Mouse (Mus musculus): ENCODE data around the gene Slc30a10.

Slc30a10 gene

DNA sequence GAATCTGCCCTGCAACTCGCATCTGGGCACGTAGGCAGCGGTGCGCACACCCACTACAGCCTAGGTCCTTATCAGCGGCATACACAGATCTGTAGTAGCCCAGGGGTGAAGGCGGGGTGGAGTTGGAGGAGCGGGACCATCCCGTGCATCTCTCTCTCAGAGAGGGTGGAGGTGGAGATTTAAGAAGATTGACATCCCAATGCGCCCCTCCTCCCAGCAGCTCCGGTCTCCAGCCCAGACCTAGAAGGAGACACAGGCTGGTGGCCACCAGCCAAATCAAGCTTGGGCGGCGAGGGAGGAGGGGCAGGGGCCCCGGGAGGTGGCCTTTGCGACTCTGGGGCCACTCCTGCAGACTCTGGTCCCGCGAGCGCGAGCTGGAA is at the start of gene Slc30a10:
Gene Slc30a10 (plus strand): TSS at position 274 of the 380 bp plus-strand sequence.
- DNase-seq (ENCODE audit: low read depth, low spot score) = peak; percentile 87

DNA sequence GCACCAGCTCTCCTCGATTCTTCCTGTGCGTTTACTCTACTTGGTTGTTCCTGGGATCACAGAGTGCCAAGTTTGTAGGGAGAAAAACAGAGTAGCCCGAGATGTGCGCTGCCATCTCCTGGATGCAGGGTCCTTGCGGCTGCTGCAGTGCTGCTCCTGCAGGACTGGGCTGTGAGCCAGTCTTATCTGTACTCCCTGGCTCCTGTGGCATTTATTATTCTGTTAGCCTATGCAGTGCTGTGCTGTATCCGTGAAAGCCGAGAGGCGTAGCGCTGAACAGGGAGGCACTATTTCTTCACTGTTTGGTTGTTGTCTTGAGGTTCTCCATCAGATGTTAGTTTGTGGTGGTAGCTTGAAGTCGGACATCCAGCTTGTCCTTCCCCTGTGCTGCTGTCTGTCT is 48.7 kb upstream of the Slc30a10 start:
- no peak for DNase-seq (ENCODE audit: low read depth, low spot score)

GRCm38 (mm10) chr1:185409831-185410230 is 44.8 kb upstream of the Slc30a10 start:
- DNase-seq (ENCODE audit: low read depth, low spot score) = peak; percentile 44

DNA sequence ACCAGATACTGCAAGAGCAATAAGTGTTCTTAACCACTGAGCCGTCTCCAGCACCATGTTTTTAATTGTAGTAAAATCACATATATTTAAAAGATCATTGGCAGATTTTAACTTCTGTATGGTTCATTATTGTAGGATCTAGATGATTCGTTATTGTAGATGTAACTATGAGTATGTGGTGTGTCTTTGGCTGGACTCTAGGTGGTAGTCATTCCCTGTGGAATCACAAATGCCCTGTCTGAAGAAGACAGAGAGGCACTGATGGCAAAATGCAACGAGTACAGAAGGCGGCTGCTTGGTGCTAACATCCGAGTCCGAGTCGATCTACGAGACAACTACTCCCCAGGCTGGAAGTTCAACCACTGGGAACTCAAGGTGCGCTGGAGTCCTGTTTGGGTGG is 36.6 kb upstream of the Slc30a10 start:
- no peak for DNase-seq (ENCODE audit: low read depth, low spot score)

DNA sequence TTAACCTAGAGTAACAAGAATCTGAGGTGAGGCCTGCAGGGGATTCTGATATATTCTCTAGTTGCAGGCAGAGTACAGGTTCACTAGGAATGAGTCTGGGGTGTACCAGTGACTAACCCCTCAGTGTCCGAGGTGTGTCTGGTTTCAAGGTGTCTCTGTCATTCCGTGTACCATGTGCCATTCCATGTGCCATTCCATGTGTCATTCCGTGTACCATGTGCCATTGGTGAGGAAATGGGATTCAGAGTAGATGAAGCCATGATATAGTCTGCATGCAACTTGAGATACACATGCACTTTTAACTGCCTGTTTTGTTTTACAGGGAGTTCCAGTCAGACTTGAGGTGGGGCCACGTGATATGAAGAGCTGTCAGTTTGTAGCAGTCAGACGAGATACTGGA is 34.8 kb upstream of the Slc30a10 start:
- no peak for DNase-seq (ENCODE audit: low read depth, low spot score)

DNA sequence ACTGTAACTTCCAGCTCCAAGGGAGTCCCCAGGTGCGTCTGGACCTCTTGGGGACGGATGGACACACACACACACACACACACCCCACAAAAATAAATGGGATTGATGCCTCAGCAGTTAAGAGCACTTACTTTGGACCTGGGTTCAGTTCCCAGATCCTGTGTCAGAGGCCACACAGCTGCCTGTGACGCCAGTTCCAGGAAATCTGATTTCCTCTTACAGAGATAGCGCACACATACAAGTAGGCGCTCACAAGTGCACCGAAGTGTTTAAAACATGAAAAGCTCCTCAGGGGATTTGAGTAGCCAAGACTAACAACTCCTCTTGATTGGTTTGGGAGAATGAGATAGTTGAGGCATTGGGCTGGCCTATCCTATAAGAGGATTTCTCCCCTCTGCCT is 33.9 kb upstream of the Slc30a10 start:
- no peak for DNase-seq (ENCODE audit: low read depth, low spot score)

- DNase-seq (ENCODE audit: low read depth, low spot score) = no peak
These were observed 28.1 kb upstream of the Slc30a10 start for GRCm38 (mm10) chr1:185426583-185426982.

DNA sequence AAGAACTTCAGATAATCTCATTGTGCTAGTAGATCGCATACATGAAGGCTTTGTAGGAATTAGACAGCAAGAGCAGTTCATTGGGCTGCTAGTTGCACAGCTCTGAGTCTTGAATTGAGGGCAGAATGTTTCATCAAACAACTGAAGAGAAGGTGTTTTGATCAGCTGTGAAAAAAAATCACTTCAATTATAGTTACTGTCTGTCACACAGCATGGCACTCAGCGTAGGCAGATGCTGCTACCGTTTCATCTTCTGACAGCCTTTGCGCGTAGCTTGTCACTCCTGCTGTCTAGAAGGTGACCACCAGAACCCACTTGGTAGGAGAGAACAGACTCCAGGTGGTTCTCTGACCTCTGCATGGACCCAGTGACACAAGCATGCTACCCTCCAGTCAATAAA is 24.2 kb upstream of the Slc30a10 start:
- no peak for DNase-seq (ENCODE audit: low read depth, low spot score)

DNA sequence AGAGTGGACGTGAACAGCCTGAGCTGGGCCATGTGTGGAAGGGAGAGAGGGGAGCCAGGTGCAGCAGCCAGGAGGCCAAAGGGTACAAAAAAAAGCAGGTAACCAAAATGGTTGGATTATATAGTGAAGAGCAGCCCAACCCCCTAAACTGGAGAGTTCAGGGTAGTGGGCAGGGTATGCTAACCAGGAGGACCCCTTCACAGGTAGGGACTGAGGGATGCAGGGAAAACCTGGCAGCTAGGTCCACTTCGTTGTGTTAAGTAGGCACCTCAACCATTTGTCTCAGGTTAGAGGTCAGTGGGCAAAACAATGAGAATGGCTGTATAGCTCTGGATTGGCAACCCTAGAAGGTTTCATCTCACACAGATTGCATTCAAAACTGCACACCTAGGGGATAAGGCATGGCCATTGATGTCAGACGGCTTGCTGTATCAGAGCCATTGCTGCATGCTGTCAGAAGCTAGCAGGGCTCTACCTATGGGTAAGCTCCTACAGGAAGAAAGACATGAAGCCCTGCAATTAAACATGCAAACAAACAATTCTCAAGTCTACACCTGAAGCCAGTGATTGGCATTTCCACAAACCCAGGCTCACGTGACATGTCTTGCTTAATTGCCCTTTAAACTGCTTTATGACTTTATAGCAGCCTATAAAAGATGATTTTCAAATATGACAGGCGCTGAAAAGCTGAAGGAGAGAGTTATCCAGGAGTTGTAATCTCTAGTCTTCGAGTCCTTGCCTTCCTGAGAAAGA is 23.2 kb upstream of the Slc30a10 start:
- no peak for DNase-seq (ENCODE audit: low read depth, low spot score)

DNA sequence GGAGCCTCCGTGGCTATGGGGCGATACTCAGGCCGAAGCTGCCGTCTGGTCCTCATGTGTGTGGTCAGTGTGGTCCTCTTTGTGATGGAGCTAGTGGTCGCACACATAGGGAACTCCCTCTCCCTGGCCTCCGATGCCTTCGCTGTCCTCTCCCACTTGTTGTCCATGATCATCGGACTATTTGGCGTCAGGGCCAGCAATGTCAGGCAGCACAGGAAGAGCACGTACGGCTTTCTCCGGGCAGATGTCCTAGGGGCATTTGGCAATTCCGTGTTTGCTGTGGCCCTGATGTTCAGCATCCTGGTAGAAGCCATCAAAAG is 22.7 kb upstream of the Slc30a10 start:
- DNase-seq (ENCODE audit: low read depth, low spot score) = no peak

GRCm38 (mm10) chr1:185433112-185433511 is 21.5 kb upstream of the Slc30a10 start:
- no peak for DNase-seq (ENCODE audit: low read depth, low spot score)

GRCm38 (mm10) chr1:185438841-185439580 is 15.6 kb upstream of the Slc30a10 start:
- DNase-seq (ENCODE audit: low read depth, low spot score) = no peak

- DNase-seq (ENCODE audit: low read depth, low spot score) = no peak
These were observed 12.8 kb upstream of the Slc30a10 start for GRCm38 (mm10) chr1:185441703-185442472.

- DNase-seq (ENCODE audit: low read depth, low spot score) = no peak
These were observed 5.7 kb upstream of the Slc30a10 start for GRCm38 (mm10) chr1:185448936-185449335.

DNA sequence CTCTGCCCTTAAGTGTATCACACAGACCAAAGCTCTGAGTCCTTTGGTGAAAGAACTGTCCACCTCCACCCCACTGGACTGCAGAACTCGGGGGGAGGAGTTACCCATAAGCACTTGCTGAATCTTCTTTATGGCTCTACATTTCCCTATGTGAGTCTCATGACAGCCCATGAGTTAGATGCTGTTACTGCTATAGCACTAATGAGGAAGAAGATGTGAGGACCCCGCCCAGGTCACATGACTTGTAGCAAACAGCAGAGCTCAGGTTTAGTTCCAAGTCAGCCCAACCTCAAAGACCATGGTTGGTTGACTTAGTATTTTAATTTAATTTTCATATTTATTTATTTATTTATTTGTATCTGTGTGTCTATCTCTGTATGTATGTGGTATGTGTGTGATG is 4.9 kb upstream of the Slc30a10 start:
- DNase-seq (ENCODE audit: low read depth, low spot score) = no peak

DNA sequence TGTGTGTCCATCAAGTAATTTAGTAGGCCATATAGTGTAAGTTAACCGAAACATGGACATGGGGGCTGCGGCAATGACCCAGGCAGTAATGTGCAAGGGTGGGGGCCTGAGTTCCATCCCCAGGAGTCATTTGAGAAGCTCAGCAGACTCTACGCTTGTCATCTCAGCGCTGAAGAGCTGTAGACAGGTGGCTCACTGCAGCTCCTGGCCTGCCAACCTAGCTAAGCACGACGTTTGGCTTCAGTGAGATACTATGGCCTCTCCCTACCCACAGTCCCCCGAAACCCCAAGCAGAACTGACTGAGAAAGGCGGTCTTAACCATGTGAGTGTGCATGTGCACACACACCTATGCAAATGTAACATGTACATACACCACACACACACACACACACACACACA is 3.6 kb upstream of the Slc30a10 start:
- no peak for DNase-seq (ENCODE audit: low read depth, low spot score)

GRCm38 (mm10) chr1:185451495-185451894 is 3.2 kb upstream of the Slc30a10 start:
- no peak for DNase-seq (ENCODE audit: low read depth, low spot score)

- no peak for DNase-seq (ENCODE audit: low read depth, low spot score)
These were observed 2.2 kb upstream of the Slc30a10 start for GRCm38 (mm10) chr1:185452461-185452860.

GRCm38 (mm10) chr1:185454144-185454543 is 504 bp upstream of the Slc30a10 start:
- DNase-seq (ENCODE audit: low read depth, low spot score) = no peak

DNA sequence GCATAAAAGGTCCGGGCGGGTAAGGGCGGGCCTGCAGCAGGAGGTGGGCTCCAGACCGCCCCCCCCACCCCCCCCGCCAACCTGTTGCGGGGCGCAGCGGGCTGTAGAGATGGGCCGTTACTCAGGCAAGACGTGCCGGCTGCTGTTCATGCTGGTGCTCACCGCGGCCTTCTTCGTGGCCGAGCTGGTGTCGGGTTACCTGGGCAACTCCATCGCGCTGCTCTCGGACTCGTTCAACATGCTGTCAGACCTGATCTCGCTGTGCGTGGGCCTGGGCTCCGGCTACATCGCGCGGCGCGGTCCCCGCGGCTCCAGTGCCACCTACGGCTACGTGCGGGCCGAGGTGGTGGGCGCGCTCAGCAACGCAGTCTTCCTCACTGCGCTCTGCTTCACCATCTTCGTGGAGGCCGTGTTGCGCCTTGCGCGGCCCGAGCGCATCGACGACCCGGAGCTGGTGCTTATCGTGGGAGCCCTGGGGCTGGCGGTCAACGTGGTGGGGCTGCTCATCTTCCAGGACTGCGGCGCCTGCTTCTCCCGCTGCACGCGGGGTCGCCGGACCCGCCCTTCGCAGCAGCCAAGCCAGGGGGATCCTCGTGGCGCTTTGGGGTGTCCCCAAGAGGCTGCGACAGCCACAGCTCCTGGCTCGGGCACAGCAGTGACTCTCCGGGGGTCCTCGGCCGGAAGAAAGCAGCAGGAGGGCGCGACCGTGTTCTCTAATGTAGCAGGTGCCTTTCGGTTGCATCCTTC is 480 bp downstream of the Slc30a10 start:
- DNase-seq (ENCODE audit: low read depth, low spot score) = no peak

- no peak for DNase-seq (ENCODE audit: low read depth, low spot score)
These were observed 1.7 kb downstream of the Slc30a10 start for GRCm38 (mm10) chr1:185456327-185456726.

- DNase-seq (ENCODE audit: low read depth, low spot score) = no peak
These were observed 5.4 kb downstream of the Slc30a10 start for GRCm38 (mm10) chr1:185460096-185460495.

Measured in c-Kit-negative CD71-positive TER-119-positive erythroid progenitor cells, embryonic 14.5 days (primary cell).